Mouse (Mus musculus): ENCODE data around the gene Il12rb1. TPM values are rescaled to one million over a fixed set of nuclear protein-coding genes. Genes with fewer than 3 reads are reported as not detected.
"Not testable (repeated sequence)": the region's sequence is repeated elsewhere in the genome, so short reads cannot be mapped to it uniquely, and the experiment has no call there.

The Il12rb1 gene
- polyA plus RNA-seq, 1 experiment from 2014 or later: 0.08 TPM

DNA sequence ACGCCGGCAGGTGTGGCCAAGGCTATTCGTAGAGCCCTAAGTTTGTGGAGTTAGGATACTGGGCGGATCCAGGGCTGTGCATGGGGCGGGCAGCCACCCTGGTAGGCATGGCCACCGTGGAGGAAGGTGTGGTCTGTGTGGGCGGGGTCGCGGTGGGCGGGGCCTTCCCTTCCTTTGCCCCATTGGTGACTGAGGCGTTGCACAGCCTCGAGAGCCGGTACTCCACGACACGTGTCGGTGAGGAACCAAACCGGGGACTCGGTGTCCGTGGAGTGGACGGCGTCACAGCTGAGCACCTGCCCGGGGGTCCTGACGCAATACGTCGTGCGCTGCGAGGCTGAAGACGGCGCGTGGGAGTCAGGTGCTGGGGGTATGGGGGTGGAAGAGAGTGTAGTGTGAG lies 8.4 kb downstream of the Il12rb1 start:
- Histone ChIP-seq H3K4me2 (ENCODE audit: low read length) (peak overlapping the region; percentile 16; the same call in 1 of the 2 replicates), H3K9ac (replicated peaks; ENCODE audit: low read depth, low read length) (no peak overlapping the region), H3K27ac (ENCODE audit: low read length) (no peak overlapping the region), H3K9me3 (ENCODE audit: control insufficient read depth, low read length) (peaks cover 16% of the 10 kb centered on the region; the same call in 1 of the 2 replicates), H3K36me3 (ENCODE audit: control insufficient read depth, insufficient read depth) (no peaks in the 10 kb centered on the region), H3K4me1 (replicated peaks; ENCODE audit: control insufficient read depth, insufficient read depth, low read length) (peaks cover 2% of the 10 kb centered on the region; the same call in 1 of the 2 replicates), H3K4me3 (replicated peaks; ENCODE audit: low read length) (0 out of 2 replicates have a peak overlapping the region, but pooled peaks have one; percentile 9), H3K27me3 (replicated peaks; ENCODE audit: control insufficient read depth, insufficient read depth, low read length) (peaks cover 21% of the 10 kb centered on the region)
- 7% methylated on average over 30 of the region's 30 CpGs for WGBS
- no peak for ATAC-seq

- ATAC-seq: peak; percentile 71
- Histone ChIP-seq H3K27me3 (replicated peaks; ENCODE audit: control insufficient read depth, insufficient read depth, low read length) (peaks cover 19% of the 10 kb centered on the region), H3K36me3 (ENCODE audit: control insufficient read depth, insufficient read depth) (no peaks in the 10 kb centered on the region), H3K4me3 (replicated peaks; ENCODE audit: low read length) (no peak overlapping the region), H3K4me1 (replicated peaks; ENCODE audit: control insufficient read depth, insufficient read depth, low read length) (peaks cover 2% of the 10 kb centered on the region; the same call in 1 of the 2 replicates), H3K27ac (ENCODE audit: low read length) (no peak overlapping the region), H3K9ac (replicated peaks; ENCODE audit: low read depth, low read length) (no peak overlapping the region), H3K9me3 (ENCODE audit: control insufficient read depth, low read length) (peaks cover 16% of the 10 kb centered on the region; the same call in 1 of the 2 replicates), H3K4me2 (ENCODE audit: low read length) (no peak overlapping the region)
- WGBS: 3% methylated on average over 31 of the region's 31 CpGs
Observed at GRCm38 (mm10) chr8:70820101-70820935, 12.1 kb downstream of the Il12rb1 start.

DNA sequence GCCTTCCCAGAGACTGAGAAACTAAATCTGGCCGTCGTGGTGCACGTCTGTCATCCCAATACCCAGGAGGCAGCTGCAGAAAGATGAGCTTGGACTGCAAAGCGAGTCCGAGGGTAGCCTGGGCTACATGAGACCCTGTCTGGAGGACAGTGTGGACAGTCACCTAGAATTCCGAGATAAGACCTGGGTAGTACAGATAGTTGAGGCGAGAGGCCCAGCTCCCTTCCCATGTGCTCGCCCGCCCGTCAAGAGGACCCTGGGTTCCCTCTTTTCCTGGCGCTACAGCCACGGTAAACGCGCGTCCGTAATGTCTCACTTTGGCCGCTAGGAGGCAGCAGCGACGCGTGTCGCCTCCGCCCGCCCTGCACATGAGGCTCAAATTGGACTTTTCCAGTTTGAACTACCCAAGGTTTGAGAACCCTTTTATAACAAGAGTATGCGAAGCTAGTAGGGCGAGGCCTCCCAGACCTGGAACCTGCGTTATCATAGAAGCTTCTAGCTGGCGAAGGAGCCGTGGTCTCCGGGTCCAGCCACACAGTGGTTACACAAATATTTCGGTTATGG lies 13.2 kb downstream of the Il12rb1 start:
- Histone ChIP-seq H3K4me2 (ENCODE audit: low read length) (no peak overlapping the region), H3K9ac (replicated peaks; ENCODE audit: low read depth, low read length) (no peak overlapping the region), H3K4me3 (replicated peaks; ENCODE audit: low read length) (no peak overlapping the region), H3K4me1 (replicated peaks; ENCODE audit: control insufficient read depth, insufficient read depth, low read length) (peaks cover 2% of the 10 kb centered on the region; the same call in 1 of the 2 replicates), H3K27me3 (replicated peaks; ENCODE audit: control insufficient read depth, insufficient read depth, low read length) (peaks cover 16% of the 10 kb centered on the region), H3K36me3 (ENCODE audit: control insufficient read depth, insufficient read depth) (no peaks in the 10 kb centered on the region), H3K27ac (ENCODE audit: low read length) (no peak overlapping the region), H3K9me3 (ENCODE audit: control insufficient read depth, low read length) (peaks cover 16% of the 10 kb centered on the region; the same call in 1 of the 2 replicates)
- ATAC-seq: peak; percentile 43
- whole genome bisulfite sequencing: 16% methylated on average over 30 of the region's 30 CpGs

DNA sequence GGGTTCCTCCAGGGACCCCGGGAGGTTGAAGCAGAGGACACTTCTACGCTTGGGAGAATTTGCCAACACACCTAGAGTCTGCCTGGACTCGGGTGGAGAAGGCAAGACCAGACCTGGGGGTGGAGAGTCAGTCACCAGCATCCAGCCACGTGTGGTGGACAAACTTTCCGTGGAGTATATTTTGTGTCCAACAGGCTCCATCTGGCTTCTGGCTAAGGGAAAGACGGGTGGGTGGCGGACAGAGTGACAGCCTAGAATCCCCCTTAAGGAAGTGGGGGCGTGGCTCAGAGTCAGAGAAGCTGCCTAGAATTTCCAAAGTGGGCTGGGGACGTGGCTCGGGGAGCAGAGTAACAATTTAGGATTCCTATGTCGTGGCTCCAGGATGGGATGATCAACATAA lies 13.7 kb downstream of the Il12rb1 start:
- peaks cover 16% of the 10 kb centered on the region; the same call in 1 of the 2 replicates for H3K9me3 ChIP-seq (ENCODE audit: control insufficient read depth, low read length)
- no peak overlapping the region for H3K9ac ChIP-seq (replicated peaks; ENCODE audit: low read depth, low read length)
- no peaks in the 10 kb centered on the region for H3K36me3 ChIP-seq (ENCODE audit: control insufficient read depth, insufficient read depth)
- no peak for ATAC-seq
- H3K27me3 ChIP-seq (replicated peaks; ENCODE audit: control insufficient read depth, insufficient read depth, low read length): peaks cover 12% of the 10 kb centered on the region
- H3K27ac ChIP-seq (ENCODE audit: low read length): no peak overlapping the region
- no peak overlapping the region for H3K4me3 ChIP-seq (replicated peaks; ENCODE audit: low read length)
- H3K4me1 ChIP-seq (replicated peaks; ENCODE audit: control insufficient read depth, insufficient read depth, low read length): no peaks in the 10 kb centered on the region
- no peak overlapping the region for H3K4me2 ChIP-seq (ENCODE audit: low read length)
- 43% methylated on average over 11 of the region's 11 CpGs for WGBS

- not testable (repeated sequence) for H3K9ac ChIP-seq (replicated peaks; ENCODE audit: low read depth, low read length); H3K27me3 ChIP-seq (replicated peaks; ENCODE audit: control insufficient read depth, insufficient read depth, low read length); H3K36me3 ChIP-seq (ENCODE audit: control insufficient read depth, insufficient read depth); H3K4me3 ChIP-seq (replicated peaks; ENCODE audit: low read length); ATAC-seq; H3K4me2 ChIP-seq (ENCODE audit: low read length); H3K4me1 ChIP-seq (replicated peaks; ENCODE audit: control insufficient read depth, insufficient read depth, low read length); H3K27ac ChIP-seq (ENCODE audit: low read length)
- WGBS: 80% methylated on average over 3 of the region's 3 CpGs
- H3K9me3 ChIP-seq (ENCODE audit: control insufficient read depth, low read length): peaks cover 16% of the 10 kb centered on the region; the same call in 1 of the 2 replicates
Observed at GRCm38 (mm10) chr8:70822594-70822993, 14.3 kb downstream of the Il12rb1 start.

- Histone ChIP-seq H3K9ac (replicated peaks; ENCODE audit: low read depth, low read length) (no peak overlapping the region), H3K27ac (ENCODE audit: low read length) (no peak overlapping the region), H3K9me3 (ENCODE audit: control insufficient read depth, low read length) (peaks cover 11% of the 10 kb centered on the region; the same call in 1 of the 2 replicates), H3K36me3 (ENCODE audit: control insufficient read depth, insufficient read depth) (no peaks in the 10 kb centered on the region), H3K4me1 (replicated peaks; ENCODE audit: control insufficient read depth, insufficient read depth, low read length) (no peaks in the 10 kb centered on the region), H3K4me3 (replicated peaks; ENCODE audit: low read length) (no peak overlapping the region), H3K27me3 (replicated peaks; ENCODE audit: control insufficient read depth, insufficient read depth, low read length) (peaks cover 9% of the 10 kb centered on the region), H3K4me2 (ENCODE audit: low read length) (no peak overlapping the region)
- ATAC-seq: no peak
- 88% methylated on average over 7 of the region's 7 CpGs for WGBS
Observed at GRCm38 (mm10) chr8:70823802-70824201, 15.6 kb downstream of the Il12rb1 start.

DNA sequence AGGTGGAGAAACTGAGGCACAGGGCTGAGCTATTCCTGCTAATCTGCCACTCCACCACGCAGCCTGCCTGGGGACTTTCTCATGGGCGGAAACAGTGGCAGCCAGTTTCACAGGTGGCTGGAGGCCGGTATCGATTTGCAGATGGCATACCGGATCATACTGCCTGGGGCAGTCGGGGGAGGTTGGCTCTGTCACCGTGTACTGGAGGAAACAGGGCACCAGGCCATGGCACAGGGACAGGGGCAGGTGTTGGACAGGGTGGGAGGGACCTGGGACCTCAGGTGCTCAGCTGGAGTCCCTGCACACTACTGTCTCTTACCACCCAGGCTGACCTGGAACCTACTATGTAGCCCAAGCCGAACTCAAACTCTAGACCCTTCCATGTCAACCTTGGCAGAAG lies 17.6 kb downstream of the Il12rb1 start:
- H3K27ac ChIP-seq (ENCODE audit: low read length): no peak overlapping the region
- H3K9ac ChIP-seq (replicated peaks; ENCODE audit: low read depth, low read length): no peak overlapping the region
- no peak overlapping the region for H3K4me2 ChIP-seq (ENCODE audit: low read length)
- peaks cover 6% of the 10 kb centered on the region for H3K27me3 ChIP-seq (replicated peaks; ENCODE audit: control insufficient read depth, insufficient read depth, low read length)
- no peaks in the 10 kb centered on the region for H3K4me1 ChIP-seq (replicated peaks; ENCODE audit: control insufficient read depth, insufficient read depth, low read length)
- no peak for ATAC-seq
- 87% methylated on average over 8 of the region's 8 CpGs for WGBS
- H3K36me3 ChIP-seq (ENCODE audit: control insufficient read depth, insufficient read depth): no peaks in the 10 kb centered on the region
- no peak overlapping the region for H3K4me3 ChIP-seq (replicated peaks; ENCODE audit: low read length)
- no peaks in the 10 kb centered on the region; the same call in 1 of the 2 replicates for H3K9me3 ChIP-seq (ENCODE audit: control insufficient read depth, low read length)

- no peak overlapping the region for H3K9ac ChIP-seq (replicated peaks; ENCODE audit: low read depth, low read length)
- WGBS: 93% methylated on average over 2 of the region's 2 CpGs
- no peaks in the 10 kb centered on the region; the same call in 1 of the 2 replicates for H3K9me3 ChIP-seq (ENCODE audit: control insufficient read depth, low read length)
- no peaks in the 10 kb centered on the region for H3K4me1 ChIP-seq (replicated peaks; ENCODE audit: control insufficient read depth, insufficient read depth, low read length)
- H3K36me3 ChIP-seq (ENCODE audit: control insufficient read depth, insufficient read depth): no peaks in the 10 kb centered on the region
- no peak for ATAC-seq
- H3K4me2 ChIP-seq (ENCODE audit: low read length): no peak overlapping the region
- no peak overlapping the region for H3K27ac ChIP-seq (ENCODE audit: low read length)
- H3K4me3 ChIP-seq (replicated peaks; ENCODE audit: low read length): no peak overlapping the region
- H3K27me3 ChIP-seq (replicated peaks; ENCODE audit: control insufficient read depth, insufficient read depth, low read length): no peaks in the 10 kb centered on the region
Observed at GRCm38 (mm10) chr8:70827010-70827409, 18.8 kb downstream of the Il12rb1 start.

- Histone ChIP-seq H3K4me1 (replicated peaks; ENCODE audit: control insufficient read depth, insufficient read depth, low read length) (no peaks in the 10 kb centered on the region), H3K27ac (ENCODE audit: low read length) (no peak overlapping the region), H3K36me3 (ENCODE audit: control insufficient read depth, insufficient read depth) (no peaks in the 10 kb centered on the region), H3K9ac (replicated peaks; ENCODE audit: low read depth, low read length) (no peak overlapping the region), H3K27me3 (replicated peaks; ENCODE audit: control insufficient read depth, insufficient read depth, low read length) (no peaks in the 10 kb centered on the region), H3K4me2 (ENCODE audit: low read length) (no peak overlapping the region), H3K9me3 (ENCODE audit: control insufficient read depth, low read length) (no peaks in the 10 kb centered on the region; the same call in 1 of the 2 replicates), H3K4me3 (replicated peaks; ENCODE audit: low read length) (no peak overlapping the region)
- 89% methylated on average over 1 of the region's 1 CpGs for WGBS
- ATAC-seq: no peak
Observed at GRCm38 (mm10) chr8:70827796-70828195, 19.5 kb downstream of the Il12rb1 start.

Data from forebrain, embryonic 16.5 days (tissue).